Mouse (Mus musculus) testis, adult 2 months (tissue): ENCODE data around the gene Fcer1g.

ENCODE experiments used
- CTCF ChIP-seq: fragments of 200-500 bp; IDR thresholded peaks from 2 replicates; pipeline ENCODE4 v1.5.1; 2012; ENCODE audit warnings: low read depth, mild to moderate bottlenecking, inconsistent platforms, low read length, moderate library complexity; ENCODE audit not compliant: control insufficient read depth, insufficient read depth, insufficient replicate concordance
- POLR2A ChIP-seq: fragments of 200-500 bp; IDR thresholded peaks from 2 replicates; pipeline ENCODE4 v1.6.1; 2012; ENCODE audit warnings: low read depth, mild to moderate bottlenecking, inconsistent platforms, low read length, moderate library complexity; ENCODE audit not compliant: control insufficient read depth

DNA sequence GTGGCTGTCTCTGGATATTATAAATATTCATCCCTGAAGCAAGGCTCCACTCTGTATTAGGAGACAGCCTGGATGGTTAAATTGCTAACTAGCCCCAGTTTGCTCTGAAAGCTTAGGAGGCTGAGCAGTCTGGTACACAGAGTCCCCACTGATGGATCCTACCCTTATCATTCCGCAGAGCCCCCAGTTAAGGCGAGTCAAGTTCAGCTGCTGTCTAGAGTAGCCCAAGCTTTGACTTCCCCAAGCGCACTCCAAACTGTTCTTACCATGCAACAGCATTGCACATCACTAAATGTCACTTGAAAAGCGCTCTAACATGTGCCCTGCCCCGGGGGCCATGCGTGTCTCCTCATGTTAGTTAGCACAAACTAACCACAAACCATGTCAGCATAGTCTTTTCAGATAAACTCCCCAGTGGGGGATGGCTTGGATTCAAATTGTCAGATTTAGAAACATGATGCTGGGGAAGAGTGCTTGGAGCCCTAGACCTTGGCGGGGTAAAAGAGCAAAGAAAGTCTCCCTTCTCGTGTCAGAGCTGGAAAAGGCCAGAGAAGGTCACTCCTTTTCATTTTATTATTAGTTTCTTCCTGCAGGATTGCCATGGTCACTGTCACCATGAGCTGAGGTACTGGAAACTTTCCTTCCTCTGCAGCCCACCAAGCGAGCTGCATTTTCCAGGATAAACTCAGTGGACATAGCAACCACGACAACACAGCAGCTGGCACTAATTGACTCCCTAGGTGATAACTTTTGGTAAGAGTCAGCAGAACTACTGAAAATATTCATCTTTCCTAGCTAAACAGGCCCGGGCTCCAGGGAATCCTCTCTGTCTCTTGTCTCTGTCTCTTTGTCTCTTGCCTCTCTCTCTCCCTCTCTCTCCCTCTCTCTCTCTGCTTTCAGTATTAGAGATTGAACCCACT, 40.0 kb downstream of the Fcer1g start:
- TF ChIP-seq CTCF (no peak), POLR2A (no peak)
